Mouse (Mus musculus) olfactory bulb, adult 2 months (tissue): ENCODE measurements around the gene Rere.

Experiments used
- CTCF ChIP-seq: fragments of 200-500 bp; IDR thresholded peaks from 2 replicates; pipeline ENCODE4 v1.5.1; 2012; ENCODE audit warnings: low read depth, mild to moderate bottlenecking, low read length, moderate library complexity; ENCODE audit not compliant: insufficient read depth
- POLR2A ChIP-seq: fragments of 200-500 bp; IDR thresholded peaks from 2 replicates; pipeline ENCODE4 v1.6.1; 2012; ENCODE audit warnings: mild to moderate bottlenecking, low read depth, low read length, moderate library complexity; ENCODE audit not compliant: insufficient read depth

DNA sequence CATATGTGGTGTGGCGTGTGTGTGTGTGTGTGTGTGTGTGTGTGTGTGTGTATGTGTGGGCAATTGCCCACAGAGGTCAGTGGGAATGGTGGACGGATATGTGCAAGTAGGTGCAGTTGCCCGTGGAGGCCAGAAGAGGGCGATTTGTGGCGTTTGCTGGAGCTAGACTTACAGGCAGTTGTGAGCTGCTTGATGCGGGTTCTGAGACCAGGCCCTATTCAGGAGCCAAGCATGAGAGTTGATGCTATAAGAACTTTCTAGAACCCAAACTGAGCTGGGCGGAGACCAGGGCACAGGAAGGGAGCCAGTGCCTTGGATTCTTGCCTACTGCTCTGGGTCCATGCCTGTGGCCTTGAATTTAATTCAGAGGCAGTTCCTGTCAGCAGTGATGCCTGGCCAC is 383.3 kb downstream of the Rere start:
- TF ChIP-seq POLR2A (no peak), CTCF (no peak)
